Mouse (Mus musculus) A20 (cell line): ENCODE measurements around the gene Rnf126.
"Not testable (repeated sequence)": the region's sequence is repeated elsewhere in the genome, so short reads cannot be mapped to it uniquely, and the experiment has no call there.

ENCODE experiments used
- DNase-seq: peaks from one replicate; pipeline ENCODE4 v3.0.0-alpha.2; 2011; ENCODE audit warnings: low read depth, low spot score

Rnf126 gene

GRCm38 (mm10) chr10:79767372-79768244 lies 856 bp upstream of the Rnf126 start:
- DNase-seq = no peak

GRCm38 (mm10) chr10:79766001-79766507 lies 698 bp downstream of the Rnf126 start:
- no peak for DNase-seq

- no peak for DNase-seq
These were observed 1.5 kb downstream of the Rnf126 start for GRCm38 (mm10) chr10:79765228-79765745.

- DNase-seq = no peak
These were observed 2.5 kb downstream of the Rnf126 start for GRCm38 (mm10) chr10:79764234-79764633.

- DNase-seq = no peak
These were observed 3.9 kb downstream of the Rnf126 start for GRCm38 (mm10) chr10:79762875-79763274.

GRCm38 (mm10) chr10:79760603-79761143 lies 6.1 kb downstream of the Rnf126 start:
- no peak for DNase-seq

- DNase-seq = not testable (repeated sequence)
These were observed 7.1 kb downstream of the Rnf126 start for GRCm38 (mm10) chr10:79759675-79760074.

GRCm38 (mm10) chr10:79756660-79757059 lies 10.1 kb downstream of the Rnf126 start:
- DNase-seq = no peak

- no peak for DNase-seq
These were observed 10.9 kb downstream of the Rnf126 start for GRCm38 (mm10) chr10:79755854-79756253.

GRCm38 (mm10) chr10:79754856-79755516 lies 11.8 kb downstream of the Rnf126 start, which contains the start of gene Fgf22:
Fgf22 (plus strand) TSS chr10:79755076.
- no peak for DNase-seq

GRCm38 (mm10) chr10:79748496-79748895 lies 18.3 kb downstream of the Rnf126 start:
- DNase-seq = no peak

- no peak for DNase-seq
These were observed 20.0 kb downstream of the Rnf126 start for GRCm38 (mm10) chr10:79746774-79747151.

- DNase-seq = peak; percentile 98
These were observed 20.6 kb downstream of the Rnf126 start, which contains the start of gene Polrmt for GRCm38 (mm10) chr10:79745898-79746773. Polrmt (minus strand) TSS chr10:79746581.

- DNase-seq = no peak
These were observed 21.3 kb downstream of the Rnf126 start for GRCm38 (mm10) chr10:79745411-79745810.

GRCm38 (mm10) chr10:79743650-79744365 lies 22.9 kb downstream of the Rnf126 start:
- DNase-seq = no peak

- no peak for DNase-seq
These were observed 23.6 kb downstream of the Rnf126 start for GRCm38 (mm10) chr10:79743161-79743560.

- DNase-seq = no peak
These were observed 25.9 kb downstream of the Rnf126 start for GRCm38 (mm10) chr10:79740863-79741262.

GRCm38 (mm10) chr10:79739234-79739633 lies 27.5 kb downstream of the Rnf126 start:
- no peak for DNase-seq

- peak; percentile 26 for DNase-seq
These were observed 28.5 kb downstream of the Rnf126 start for GRCm38 (mm10) chr10:79738259-79738658.

GRCm38 (mm10) chr10:79736706-79737105 lies 30.0 kb downstream of the Rnf126 start:
- DNase-seq = no peak
